Mouse (Mus musculus) cerebellum, adult 9-11 months (tissue): ENCODE results near the gene Wfdc3.
"Not testable (repeated sequence)": the region's sequence is repeated elsewhere in the genome, so short reads cannot be mapped to it uniquely, and the experiment has no call there.

Experiments used
- DNase-seq: peaks from one replicate; pipeline ENCODE4 v3.0.0; 2022

Wfdc3 gene

GRCm38 (mm10) chr2:164734839-164735238 lies 10.9 kb downstream of the Wfdc3 start:
- no peak for DNase-seq

GRCm38 (mm10) chr2:164733259-164733658 lies 12.5 kb downstream of the Wfdc3 start:
- DNase-seq = no peak

DNA sequence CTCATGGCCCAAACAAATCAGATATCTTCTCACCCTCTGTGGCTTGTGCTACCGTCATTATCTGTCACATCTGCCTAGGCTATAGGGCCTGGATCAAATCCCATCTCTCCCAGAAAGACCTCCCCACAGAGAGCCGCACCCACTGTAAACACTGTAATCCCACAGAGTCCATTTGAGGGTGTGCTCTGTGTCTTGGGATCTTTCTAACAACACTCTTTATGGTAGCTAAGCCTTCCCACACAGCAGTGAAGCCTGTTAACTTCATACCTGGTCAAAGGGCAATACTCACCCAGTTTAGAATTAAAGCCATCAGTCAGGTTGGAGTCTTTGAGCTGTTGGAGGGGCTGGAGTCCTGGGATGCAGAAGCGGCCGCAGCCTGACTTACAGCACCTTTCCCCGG lies 14.0 kb downstream of the Wfdc3 start:
- DNase-seq = no peak

- no peak for DNase-seq
Measured at GRCm38 (mm10) chr2:164725895-164726619, 19.7 kb downstream of the Wfdc3 start.

GRCm38 (mm10) chr2:164723276-164723675 lies 22.5 kb downstream of the Wfdc3 start:
- DNase-seq = no peak

GRCm38 (mm10) chr2:164716194-164716786 lies 29.4 kb downstream of the Wfdc3 start:
- DNase-seq = not testable (repeated sequence)

- no peak for DNase-seq
Measured at GRCm38 (mm10) chr2:164715005-164715404, 30.7 kb downstream of the Wfdc3 start, which contains the start of gene Spint5. Gene Spint5, plus strand, starts transcription at chr2:164715305.

GRCm38 (mm10) chr2:164705991-164706390 lies 39.7 kb downstream of the Wfdc3 start:
- no peak for DNase-seq

- DNase-seq = no peak
Measured at GRCm38 (mm10) chr2:164705328-164705727, 40.4 kb downstream of the Wfdc3 start.

DNA sequence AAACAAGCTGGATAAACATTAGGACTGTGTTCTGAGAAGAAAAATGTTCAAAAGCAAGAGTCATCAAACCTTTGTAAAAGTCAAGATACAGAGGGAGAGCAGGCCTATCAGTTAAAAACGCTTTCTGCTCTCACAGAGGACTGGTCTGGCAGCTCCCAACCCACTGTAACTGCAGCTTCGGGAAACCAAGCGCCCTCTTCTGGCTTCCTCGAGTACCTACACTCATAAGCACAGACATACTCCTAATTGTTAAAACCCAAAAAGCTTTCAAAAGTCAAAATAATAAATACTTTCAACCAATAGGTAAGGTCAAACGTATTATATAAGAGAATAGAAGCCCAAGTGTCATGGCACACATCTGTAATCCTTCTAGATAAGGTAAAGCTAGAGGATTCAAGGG lies 41.5 kb downstream of the Wfdc3 start:
- DNase-seq = no peak

DNA sequence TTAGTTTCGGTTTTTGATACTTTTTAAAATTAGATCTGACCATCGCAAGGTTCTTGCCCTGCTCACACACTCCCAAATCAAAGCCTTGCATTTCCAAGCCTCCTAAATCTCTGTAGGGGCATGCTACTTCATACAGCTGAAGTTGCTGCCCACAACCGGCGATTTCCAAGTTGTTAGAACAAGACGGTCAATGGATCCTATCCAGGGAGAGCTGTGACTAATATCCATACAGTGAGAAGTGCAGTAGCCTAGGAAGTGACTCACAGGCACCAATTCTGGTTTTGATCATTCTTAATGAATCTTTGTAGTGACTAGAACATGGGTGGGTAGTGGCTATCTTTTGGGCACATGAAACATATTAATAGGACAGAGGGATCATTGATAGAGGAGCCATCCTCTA lies 44.0 kb downstream of the Wfdc3 start:
- DNase-seq = no peak

DNA sequence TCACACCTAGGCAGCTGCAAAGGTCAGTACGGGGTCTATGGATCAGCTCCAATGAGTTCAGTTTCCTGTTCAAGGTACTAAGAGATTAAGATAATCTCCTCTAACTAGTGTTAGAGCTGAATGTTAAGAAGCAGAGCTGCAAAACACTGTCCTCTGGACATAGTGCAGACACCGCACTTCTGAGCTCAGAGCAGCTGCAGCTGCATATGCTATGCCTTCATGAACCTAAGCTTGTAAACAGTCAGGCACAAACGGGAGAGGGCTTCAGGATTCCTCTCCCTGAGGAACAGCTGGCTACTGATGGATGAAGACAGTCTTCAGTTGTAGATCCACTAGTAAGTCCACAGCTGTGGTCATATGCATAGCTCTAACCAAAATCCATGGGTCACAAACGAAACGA lies 44.8 kb downstream of the Wfdc3 start:
- no peak for DNase-seq

GRCm38 (mm10) chr2:164698201-164698600 lies 47.5 kb downstream of the Wfdc3 start, which contains the start of gene Spint4:
Gene Spint4, plus strand, starts transcription at chr2:164698501.
- DNase-seq = no peak

- DNase-seq = no peak
Measured at GRCm38 (mm10) chr2:164684807-164685206, 60.9 kb downstream of the Wfdc3 start, which contains the start of gene Wfdc13. Gene Wfdc13, plus strand, starts transcription at chr2:164685107.
